Mouse (Mus musculus): ENCODE data around the gene Spin2-ps6.
"Not testable (repeated sequence)": the region's sequence is repeated elsewhere in the genome, so short reads cannot be mapped to it uniquely, and the experiment has no call there.

Gene Spin2-ps6

GRCm38 (mm10) chrX:33234569-33234968 lies at the start of gene Spin2-ps6:
Gene Spin2-ps6 (plus strand): TSS chrX:33234869.
- CTCF ChIA-PET, POLR2A ChIA-PET: not testable (repeated sequence)

All from embryonic stem cell, embryonic (primary cell).